Mouse (Mus musculus) embryonic facial prominence, embryonic 15.5 days (tissue): ENCODE data around the gene Cd48. TPM values are rescaled to one million over a fixed set of nuclear protein-coding genes. Genes with fewer than 3 reads are reported as not detected.
"Not testable (repeated sequence)": the region's sequence is repeated elsewhere in the genome, so short reads cannot be mapped to it uniquely, and the experiment has no call there.

Experiments
- ATAC-seq: fragments of 200-750 bp; cut with Nextera tagmentation; 2 replicates; pipeline ENCODE4 v1.8.0; 2017; ENCODE audit warnings: low read depth, moderate TSS enrichment; ENCODE audit not compliant: insufficient number of reproducible peaks, low FRiP score, low TSS enrichment
- H3K27ac ChIP-seq: fragments of 300-500 bp; sonication (generic); replicated peaks from 2 replicates; pipeline ENCODE4 v1.5.1; 2015; ENCODE audit warnings: mild to moderate bottlenecking, inconsistent platforms
- H3K27me3 ChIP-seq: fragments of 300-500 bp; sonication (generic); 2 replicates; pipeline ENCODE4 v1.6.1; 2015; ENCODE audit warnings: inconsistent platforms
- H3K36me3 ChIP-seq: fragments of 300-500 bp; sonication (generic); 2 replicates; pipeline ENCODE4 v1.6.1; 2015; ENCODE audit warnings: mild to moderate bottlenecking, inconsistent platforms
- H3K4me1 ChIP-seq: fragments of 300-500 bp; sonication (generic); 2 replicates; pipeline ENCODE4 v1.6.1; 2015; ENCODE audit warnings: inconsistent platforms
- H3K4me2 ChIP-seq: fragments of 300-500 bp; sonication (generic); replicated peaks from 2 replicates; pipeline ENCODE4 v1.6.1; 2015; ENCODE audit warnings: mild to moderate bottlenecking, inconsistent platforms
- H3K4me3 ChIP-seq: fragments of 300-500 bp; sonication (generic); replicated peaks from 2 replicates; pipeline ENCODE4 v1.5.1; 2015; ENCODE audit warnings: mild to moderate bottlenecking, inconsistent platforms
- H3K9ac ChIP-seq: fragments of 300-500 bp; sonication (generic); 2 replicates; pipeline ENCODE4 v1.6.1; 2015; ENCODE audit warnings: inconsistent platforms
- H3K9me3 ChIP-seq: fragments of 300-500 bp; sonication (generic); replicated peaks from 2 replicates; pipeline ENCODE4 v1.6.1; 2016; ENCODE audit warnings: inconsistent platforms
- WGBS: fragments of 180-500 bp; shearing (Covaris S2); methylation state at CpG from one replicate; pipeline ENCODE4 v1.1.7; 2015; 5-methylcytosine and 5-hydroxymethylcytosine counted together
- microRNA-seq: library from miRNA; unstranded; fragments of <30 nt; microRNA quantifications from one replicate; pipeline ENCODE4, GENCODE M21; 2016; ENCODE audit warnings: borderline number of aligned reads
- polyA plus RNA-seq: library from polyadenylated mRNA; unstranded; fragments of >200 nt; fragmentation: Nextera tagmentation; extraction: Ambion mirVana; gene quantifications from 2 replicates; pipeline ENCODE4 v1.2.1, GENCODE M21; 2015

Gene Cd48
- polyA plus RNA-seq, 1 experiment from 2014 or later: 4.1 TPM

DNA sequence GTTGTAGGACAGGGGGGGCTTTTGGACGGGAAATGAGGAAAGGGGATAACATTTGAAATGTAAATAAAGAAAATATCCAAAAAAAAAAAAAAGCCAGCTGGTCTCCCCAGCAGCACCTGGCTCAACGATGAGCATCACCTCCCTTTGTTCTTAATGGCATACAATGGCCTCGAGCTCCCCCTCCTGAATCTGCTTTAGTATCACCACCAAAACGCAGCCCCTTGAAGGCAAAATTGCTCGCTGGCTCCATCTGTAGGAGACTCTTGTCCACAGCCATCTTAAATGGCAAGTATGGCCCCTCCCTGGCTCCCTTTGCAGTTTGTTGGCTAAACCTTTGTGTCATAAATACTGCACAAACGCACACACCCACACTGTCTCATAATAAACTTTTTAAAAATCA lies 17.2 kb downstream of the Cd48 start:
- no peak for ATAC-seq
- whole genome bisulfite sequencing: 12% methylated on average over 6 of the region's 6 CpGs
- Histone ChIP-seq H3K4me1 (no peaks in the 10 kb centered on the region), H3K9me3 (no peaks in the 10 kb centered on the region), H3K4me2 (no peak overlapping the region), H3K9ac (no peak overlapping the region), H3K36me3 (no peaks in the 10 kb centered on the region), H3K27me3 (no peaks in the 10 kb centered on the region), H3K4me3 (no peak overlapping the region), H3K27ac (no peak overlapping the region)

DNA sequence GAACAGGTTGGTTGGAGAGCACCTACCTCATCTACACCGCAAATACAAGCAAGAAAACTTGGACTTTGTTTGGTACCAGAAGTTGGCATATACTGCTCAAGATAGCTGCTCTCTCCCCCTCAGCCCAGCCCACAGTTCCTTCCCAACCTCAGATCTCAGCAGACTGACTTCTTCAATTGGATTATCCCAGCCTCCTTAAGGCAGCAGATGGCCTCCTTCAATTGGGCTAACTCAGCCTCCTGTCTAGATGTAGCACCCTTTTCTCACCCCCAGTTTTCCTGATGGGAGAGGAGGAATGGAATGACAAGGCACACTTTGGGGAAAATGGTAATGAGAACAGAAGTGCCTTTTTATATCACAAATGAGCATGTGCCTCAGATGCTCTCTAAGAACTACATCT lies 31.9 kb downstream of the Cd48 start:
- 84% methylated on average over 1 of the region's 1 CpGs for WGBS
- not testable (repeated sequence) for H3K9ac ChIP-seq, H3K36me3 ChIP-seq, H3K4me1 ChIP-seq, H3K9me3 ChIP-seq, H3K4me3 ChIP-seq, H3K27me3 ChIP-seq, H3K4me2 ChIP-seq, H3K27ac ChIP-seq, ATAC-seq

DNA sequence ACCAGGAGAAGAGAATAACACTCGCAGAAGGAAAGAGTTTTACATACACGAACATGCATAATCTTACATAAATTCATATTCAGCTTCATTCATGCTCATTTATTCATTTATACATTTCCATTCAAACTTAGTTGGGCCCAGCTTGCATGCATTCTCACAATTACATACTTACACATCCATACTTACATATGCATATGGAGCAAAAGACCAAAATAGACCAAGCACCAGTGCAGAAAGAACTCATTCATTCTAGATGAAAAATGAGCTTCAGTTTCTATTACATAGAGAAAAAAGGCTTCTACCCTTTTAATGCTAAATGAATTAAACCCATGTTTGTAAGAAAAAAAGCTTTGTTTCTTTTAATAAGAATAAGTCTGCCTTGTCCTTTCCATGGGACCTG lies 33.6 kb downstream of the Cd48 start:
- WGBS: 70% methylated on average over 2 of the region's 2 CpGs
- Histone ChIP-seq H3K36me3 (no peaks in the 10 kb centered on the region), H3K4me3 (no peak overlapping the region), H3K4me2 (no peak overlapping the region), H3K9ac (no peak overlapping the region), H3K27me3 (no peaks in the 10 kb centered on the region), H3K4me1 (no peaks in the 10 kb centered on the region), H3K27ac (no peak overlapping the region), H3K9me3 (no peaks in the 10 kb centered on the region)
- ATAC-seq: no peak

DNA sequence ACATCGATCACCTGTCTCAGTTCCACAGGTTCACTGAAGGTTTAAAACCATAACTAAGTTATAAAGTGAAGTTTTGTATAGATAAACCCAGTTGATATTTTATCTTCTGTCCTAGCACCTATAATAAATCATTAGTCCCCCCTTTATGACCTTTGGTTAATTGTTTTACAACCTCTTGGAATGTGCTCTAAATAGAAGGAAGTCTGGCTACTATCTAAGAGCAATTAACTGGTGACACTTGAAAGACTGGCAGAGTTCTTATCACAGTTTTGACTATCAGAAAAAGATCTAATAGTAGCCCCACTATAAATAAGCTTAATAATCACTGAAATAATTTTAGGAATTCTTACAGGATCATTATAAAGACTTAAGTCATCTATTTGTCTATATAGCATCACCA lies 34.4 kb downstream of the Cd48 start:
- Histone ChIP-seq H3K4me1 (no peaks in the 10 kb centered on the region), H3K4me2 (no peak overlapping the region), H3K9ac (no peak overlapping the region), H3K27me3 (no peaks in the 10 kb centered on the region), H3K36me3 (no peaks in the 10 kb centered on the region), H3K4me3 (no peak overlapping the region), H3K27ac (no peak overlapping the region), H3K9me3 (no peaks in the 10 kb centered on the region)
- WGBS: 94% methylated on average over 1 of the region's 1 CpGs
- ATAC-seq: no peak

DNA sequence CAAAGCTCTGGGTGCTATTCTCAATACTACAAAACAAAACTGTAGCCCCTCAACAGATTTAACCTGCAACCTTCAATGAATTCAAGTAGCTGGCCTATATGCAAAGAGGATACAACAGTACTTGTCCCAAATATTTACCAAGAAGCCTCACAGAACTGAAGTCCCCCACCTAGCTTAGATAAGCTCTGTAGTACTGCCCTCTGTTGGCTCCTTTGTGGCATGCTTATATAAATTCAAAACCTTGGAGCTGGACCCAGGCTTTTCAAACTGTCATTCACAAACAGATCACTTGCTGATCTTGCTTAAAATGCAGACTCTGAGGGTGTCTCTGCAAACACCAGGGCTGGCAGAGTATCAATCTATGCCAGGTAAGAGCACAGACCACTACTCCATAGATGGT lies 49.4 kb downstream of the Cd48 start:
- Histone ChIP-seq H3K9me3 (no peaks in the 10 kb centered on the region), H3K27ac (no peak overlapping the region), H3K4me2 (no peak overlapping the region), H3K9ac (no peak overlapping the region), H3K36me3 (no peaks in the 10 kb centered on the region), H3K4me1 (no peaks in the 10 kb centered on the region), H3K4me3 (no peak overlapping the region), H3K27me3 (no peaks in the 10 kb centered on the region)
- ATAC-seq: no peak

DNA sequence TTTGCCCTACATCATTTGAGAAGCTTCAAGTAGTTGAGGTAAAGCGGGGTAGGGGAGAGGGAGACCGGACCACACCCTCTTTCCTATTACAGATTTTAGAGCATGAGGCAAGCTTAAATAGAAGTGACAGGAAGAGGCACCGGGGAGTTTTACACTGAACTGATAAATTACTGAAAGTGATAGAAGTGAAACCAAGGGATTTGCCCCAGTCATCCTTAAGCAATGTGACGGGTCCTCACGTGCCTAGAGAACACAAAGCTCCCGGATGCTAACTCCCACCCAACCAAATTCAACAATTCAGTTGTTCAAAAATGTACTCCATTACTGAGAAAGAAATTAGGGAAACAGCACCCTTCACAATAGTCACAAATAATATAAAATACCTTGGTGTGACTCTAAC lies 53.1 kb downstream of the Cd48 start:
- no peak overlapping the region for H3K9ac ChIP-seq

DNA sequence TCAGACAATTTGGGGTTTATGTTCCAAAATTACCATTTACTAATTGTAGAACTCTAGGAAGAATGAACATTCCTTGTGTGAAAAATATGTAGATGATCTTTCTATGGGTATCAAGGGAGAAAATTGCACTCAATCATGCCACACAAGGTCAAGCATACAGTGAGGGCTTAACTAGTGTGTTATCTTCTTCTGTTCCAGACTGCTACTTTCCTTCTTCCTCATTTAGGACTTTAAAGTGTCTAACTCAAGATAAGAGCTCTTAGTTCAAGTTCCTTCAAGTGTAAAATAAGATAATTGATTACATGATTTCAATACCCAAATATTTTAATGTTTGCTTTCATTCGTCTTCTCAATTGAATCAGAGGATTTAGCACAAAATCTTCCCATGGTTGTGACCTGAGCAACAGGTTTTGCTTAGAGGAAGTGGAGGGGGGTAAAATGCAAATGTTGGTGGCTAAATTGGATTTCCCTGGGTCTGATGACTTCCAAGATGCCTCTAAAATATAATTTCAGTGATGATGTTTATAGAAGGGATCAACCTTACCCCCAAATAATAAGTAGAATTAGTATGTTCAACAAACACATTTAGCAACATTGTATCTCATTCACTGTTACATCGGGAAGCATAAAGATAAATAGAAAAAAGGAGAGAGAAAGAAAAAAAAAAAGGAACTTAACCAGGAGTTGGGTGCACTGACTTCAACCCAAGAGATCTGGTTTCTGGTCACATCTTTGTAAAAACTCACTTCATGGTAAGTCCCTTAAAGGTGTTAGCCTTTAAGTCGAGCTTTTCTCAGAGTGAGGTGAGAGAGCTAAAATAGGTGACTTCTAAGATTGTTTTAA lies 66.5 kb downstream of the Cd48 start:
- H3K4me2 ChIP-seq: no peak overlapping the region
- no peaks in the 10 kb centered on the region for H3K4me1 ChIP-seq
- no peak overlapping the region for H3K9ac ChIP-seq
- H3K27ac ChIP-seq: no peak overlapping the region
- H3K36me3 ChIP-seq: no peaks in the 10 kb centered on the region
- no peaks in the 10 kb centered on the region for H3K27me3 ChIP-seq
- WGBS: 74% methylated on average over 3 of the region's 3 CpGs
- ATAC-seq: no peak
- H3K9me3 ChIP-seq: no peaks in the 10 kb centered on the region
- no peak overlapping the region for H3K4me3 ChIP-seq

More for the DNA sequence above, 53.1 kb downstream of the Cd48 start:
- Histone ChIP-seq H3K27ac (no peak overlapping the region), H3K9me3 (no peaks in the 10 kb centered on the region), H3K4me2 (no peak overlapping the region), H3K4me1 (no peaks in the 10 kb centered on the region), H3K36me3 (no peaks in the 10 kb centered on the region), H3K27me3 (no peaks in the 10 kb centered on the region), H3K4me3 (no peak overlapping the region)
- WGBS: 78% methylated on average over 6 of the region's 6 CpGs
- no peak for ATAC-seq

Small RNAs within 50 kb of the gene (microRNA-seq; reads per million reads assigned to microRNA genes)
- not detected for gene Mir7683

Other genes with a start within 250 kb of the Cd48 start
- gene F11r, start 244.5 kb upstream of the Cd48 start, polyA plus RNA-seq: 66.5 and 73.3 TPM in 2 replicates
- gene Alyref2, start 178.5 kb upstream of the Cd48 start, polyA plus RNA-seq: 16.7 and 16.8 TPM in 2 replicates
- gene Itln1, start 146.7 kb upstream of the Cd48 start, polyA plus RNA-seq: 0.44 and 0.60 TPM in 2 replicates
- 0.17 and 0.21 TPM in 2 replicates for gene Cd244a, start 122.8 kb upstream of the Cd48 start, polyA plus RNA-seq
- 0.84 and 1.1 TPM in 2 replicates for gene Ly9, start 74.6 kb upstream of the Cd48 start, polyA plus RNA-seq
- gene Slamf7, start 29.0 kb upstream of the Cd48 start, polyA plus RNA-seq: 0.20 and 0.25 TPM in 2 replicates
- 0.16 and 0.21 TPM in 2 replicates for gene Slamf1, start 85.1 kb downstream of the Cd48 start, polyA plus RNA-seq
- gene Cd84, start 157.7 kb downstream of the Cd48 start, polyA plus RNA-seq: 2.1 and 2.5 TPM in 2 replicates
- not detected in 2 replicates for gene Gm10521, start 213.7 kb downstream of the Cd48 start, polyA plus RNA-seq
- gene Slamf6, start 235.5 kb downstream of the Cd48 start, polyA plus RNA-seq: 0.72 TPM in 1 of 2 replicates, not detected in the other